Mouse (Mus musculus) megakaryocyte progenitor cell, adult 5-6 weeks (primary cell): ENCODE measurements around the gene Pxk. TPM values are rescaled to one million over a fixed set of nuclear protein-coding genes. Genes with fewer than 3 reads are reported as not detected.
A peak's percentile ranks its signal among the peaks of the same experiment; 100 is the strongest.

Source experiments
- ATAC-seq: replicated peaks from 2 replicates; pipeline ENCODE4 v1.8.0; 2016; ENCODE audit warnings: mild to moderate bottlenecking, moderate TSS enrichment, inconsistent platforms; ENCODE audit not compliant: poor library complexity
- total RNA-seq, 2 experiments: library from RNA; stranded (forward) in 1 of 2; stranded (reverse) in 1 of 2; fragments of 157-497, 149-512 nt in 1 of 2; fragments of 200-1000 nt in 1 of 2; gene quantifications; 2 replicates each; pipeline versions ENCODE4 v1.2.3 to v1.2.4; 2015 to 2017

Pxk gene
- total RNA-seq, 2 experiments from 2014 or later, result 28.7 to 34.7 TPM

GRCm38 (mm10) chr14:8145594-8146558 is 47.9 kb downstream of the Pxk start:
- ATAC-seq, result no peak

DNA sequence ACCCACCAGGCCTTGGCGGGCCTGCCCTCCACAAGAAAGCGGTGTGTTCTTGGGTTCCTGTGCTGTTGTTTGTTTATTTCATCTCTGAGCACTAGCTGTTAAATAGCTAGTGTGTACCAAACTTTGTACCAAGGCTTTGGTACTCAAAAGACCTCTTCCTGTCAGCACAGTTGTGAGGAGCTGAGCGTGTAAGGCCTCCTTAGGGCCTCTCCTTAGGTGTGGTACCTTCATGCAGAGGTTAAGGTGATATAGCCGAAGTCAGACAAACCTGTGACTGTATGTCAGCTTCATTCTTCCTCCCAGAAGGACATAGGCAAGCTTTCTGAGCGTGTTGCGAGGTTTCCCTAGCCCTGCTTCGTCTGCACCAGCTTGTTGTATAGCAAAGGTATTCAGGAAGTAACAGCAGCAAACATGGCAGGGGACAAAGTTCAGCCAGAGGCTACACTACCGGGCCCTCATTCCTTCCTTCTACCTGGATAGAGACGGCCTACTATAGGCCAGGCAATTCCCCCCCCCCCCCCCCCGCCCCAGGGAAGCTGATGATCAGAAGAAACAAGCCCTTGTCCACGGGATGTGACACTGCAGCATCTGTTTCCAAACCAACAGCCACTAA is 48.7 kb downstream of the Pxk start:
- ATAC-seq, result no peak

- no peak for ATAC-seq
These were observed 50.8 kb downstream of the Pxk start for GRCm38 (mm10) chr14:8148842-8149241.

DNA sequence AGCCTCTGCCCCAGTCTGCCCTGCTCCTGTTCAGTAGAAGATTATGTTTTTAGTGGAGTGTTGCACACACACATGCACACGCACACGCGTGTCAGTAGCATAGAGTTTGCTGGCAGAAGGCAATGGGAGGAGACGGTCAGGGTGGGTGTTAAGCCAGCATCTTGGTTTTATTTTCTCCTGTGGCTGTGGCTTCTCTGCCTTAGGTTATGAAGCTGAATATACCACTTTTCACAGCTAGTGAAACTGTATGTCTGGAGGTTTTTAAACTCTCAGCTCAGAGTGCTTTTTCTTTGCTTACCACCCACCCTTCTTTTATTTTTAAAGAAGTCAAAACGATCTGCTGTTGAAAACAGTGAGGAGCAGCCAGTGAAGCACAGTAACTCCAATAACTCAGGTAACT is 53.7 kb downstream of the Pxk start:
- no peak for ATAC-seq

GRCm38 (mm10) chr14:8154072-8154471 is 56.1 kb downstream of the Pxk start:
- peak; percentile 14; the same call in 1 of the 2 replicates for ATAC-seq

DNA sequence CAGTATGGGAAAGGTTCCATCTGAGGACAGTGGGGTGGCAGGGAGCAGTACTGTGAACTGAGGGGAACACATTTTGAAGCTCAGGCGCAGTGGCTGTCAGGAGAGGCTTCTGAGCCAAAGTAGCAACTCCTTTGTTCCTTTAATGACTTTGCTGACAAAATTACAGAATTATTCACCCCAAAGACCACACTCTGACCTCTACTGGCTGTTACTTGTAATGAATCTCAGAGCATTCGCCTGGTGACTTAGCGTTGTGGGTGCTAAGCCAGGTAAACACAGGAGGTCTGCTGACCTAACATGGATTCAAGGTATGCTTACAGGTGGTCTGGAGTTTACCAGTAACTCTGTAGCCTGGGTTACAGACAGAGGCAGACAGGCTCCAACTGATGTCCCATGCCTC is 58.9 kb downstream of the Pxk start:
- ATAC-seq, result peak; percentile 71

- ATAC-seq, result no peak
These were observed 60.7 kb downstream of the Pxk start for GRCm38 (mm10) chr14:8158721-8159120.

- ATAC-seq, result no peak
These were observed 61.1 kb downstream of the Pxk start for GRCm38 (mm10) chr14:8159141-8159540.

- peak; percentile 75 for ATAC-seq
These were observed 63.8 kb downstream of the Pxk start for GRCm38 (mm10) chr14:8161777-8162176.

DNA sequence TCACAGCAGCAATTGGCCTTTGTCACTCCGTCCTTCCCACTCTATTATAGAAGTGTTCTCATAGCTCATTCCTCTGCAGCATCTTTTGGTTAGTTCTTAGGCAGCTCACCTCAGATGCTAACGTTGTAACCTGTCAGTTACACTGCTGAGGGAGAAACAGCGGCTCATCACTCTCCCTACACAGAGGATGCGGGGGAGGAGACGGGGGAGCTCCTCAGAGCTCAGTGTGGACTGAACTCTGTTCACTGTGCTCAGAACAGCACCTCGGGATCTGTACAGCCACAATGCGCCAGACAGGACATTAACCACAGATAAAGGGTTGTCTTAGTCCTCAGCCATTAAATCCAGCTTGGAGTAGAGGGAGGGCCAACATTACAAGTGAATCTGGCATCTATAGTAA is 66.5 kb downstream of the Pxk start:
- ATAC-seq, result no peak

DNA sequence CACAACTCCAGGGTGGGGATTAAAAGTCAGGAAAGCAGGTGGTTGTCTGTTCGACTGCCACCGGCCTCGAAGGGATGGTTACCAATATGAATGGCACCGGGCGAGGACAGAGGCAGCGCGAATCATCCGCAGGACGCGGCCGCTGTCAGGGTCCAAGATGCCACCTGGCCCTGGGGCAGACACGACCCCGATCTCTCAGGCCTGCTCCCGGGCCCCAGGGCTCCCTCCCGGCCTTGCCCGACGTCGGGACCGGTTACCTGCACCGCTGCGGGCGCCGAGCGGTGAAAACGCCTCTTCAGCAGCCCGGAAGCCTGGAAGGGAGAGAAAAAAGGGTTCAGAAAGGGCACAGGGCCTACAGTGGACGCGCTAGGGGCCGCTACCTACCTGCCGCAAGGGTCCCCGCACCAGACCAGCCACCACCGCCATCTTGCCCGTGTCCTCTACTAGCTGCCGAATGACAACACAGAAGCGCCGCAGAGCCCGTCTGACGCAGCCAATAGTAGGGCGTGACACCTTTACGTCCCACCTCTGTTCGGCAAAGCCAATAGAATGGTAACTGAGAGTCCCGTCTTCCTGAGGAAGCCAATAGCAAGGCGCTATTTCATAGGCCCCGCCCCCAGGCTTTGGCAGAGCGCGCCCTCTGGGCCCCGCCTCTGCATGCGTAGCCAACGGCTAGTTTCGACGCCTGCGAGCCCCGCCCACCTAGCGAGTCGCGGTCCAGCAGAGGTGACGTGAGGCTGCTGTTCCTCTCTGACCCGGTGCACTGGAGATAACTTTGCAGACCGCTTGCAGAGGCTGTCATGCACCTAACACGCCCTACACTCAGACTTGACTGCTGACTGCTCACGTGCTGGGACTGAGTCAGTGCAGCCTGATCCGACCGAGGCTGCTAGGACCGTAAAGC is 74.7 kb downstream of the Pxk start, which contains the start of gene Pdhb:
Gene Pdhb, minus strand, starts transcription at position 519 of the 904 bp plus-strand sequence.
- ATAC-seq, result peak; percentile 88

DNA sequence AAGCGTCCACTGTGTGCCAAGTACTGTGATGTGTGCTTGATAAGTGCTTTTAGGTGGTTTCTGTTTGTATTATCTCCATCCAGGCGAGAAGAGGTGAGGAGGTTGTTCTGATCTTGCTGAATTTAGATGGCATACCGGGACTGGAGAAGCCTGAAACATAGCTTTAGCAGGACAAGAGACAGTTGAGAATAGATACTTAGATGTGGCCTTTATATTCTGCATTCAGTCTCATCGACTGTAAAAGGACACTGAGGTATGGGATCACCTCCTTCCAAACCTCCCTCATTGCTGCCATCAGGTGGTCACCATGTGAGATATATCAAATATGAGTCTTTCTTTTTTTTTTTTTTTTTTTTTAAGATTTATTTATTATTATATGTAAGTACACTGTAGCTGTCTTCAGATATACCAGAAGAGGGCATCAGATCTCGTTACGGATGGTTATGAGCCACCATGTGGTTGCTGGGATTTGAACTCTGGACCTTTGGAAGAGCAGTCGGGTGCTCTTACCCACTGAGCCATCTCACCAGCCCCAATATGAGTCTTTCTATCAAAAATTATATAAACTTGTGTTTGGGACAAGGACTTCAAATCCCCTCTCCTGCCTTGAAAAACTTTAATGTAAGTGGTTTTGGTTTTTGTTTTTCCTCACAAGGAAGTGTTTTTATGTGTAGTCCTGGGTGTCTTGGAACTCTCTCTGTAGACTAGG is 75.7 kb downstream of the Pxk start:
- peak; percentile 32 for ATAC-seq

GRCm38 (mm10) chr14:8174634-8175033 is 76.6 kb downstream of the Pxk start:
- ATAC-seq, result no peak

DNA sequence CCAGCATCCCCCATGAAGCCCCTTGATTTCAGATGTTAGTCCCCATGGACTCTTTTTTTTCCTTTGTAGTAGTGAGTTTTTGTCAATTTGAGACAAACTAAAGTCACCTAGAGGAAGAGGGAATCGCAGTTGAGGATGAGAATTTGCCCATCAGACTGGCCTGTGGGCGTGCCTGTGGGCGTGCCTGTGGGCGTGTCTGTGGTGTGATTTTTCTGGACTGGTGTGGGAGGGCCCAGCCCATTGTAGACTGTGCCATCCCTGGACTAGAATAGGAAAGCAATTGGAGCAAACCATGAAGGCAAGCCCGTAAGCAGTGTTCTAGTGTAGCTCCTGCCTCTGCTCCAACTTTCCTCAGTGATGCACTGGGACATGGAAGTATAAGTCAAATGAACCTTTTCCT is 78.2 kb downstream of the Pxk start:
- no peak for ATAC-seq

DNA sequence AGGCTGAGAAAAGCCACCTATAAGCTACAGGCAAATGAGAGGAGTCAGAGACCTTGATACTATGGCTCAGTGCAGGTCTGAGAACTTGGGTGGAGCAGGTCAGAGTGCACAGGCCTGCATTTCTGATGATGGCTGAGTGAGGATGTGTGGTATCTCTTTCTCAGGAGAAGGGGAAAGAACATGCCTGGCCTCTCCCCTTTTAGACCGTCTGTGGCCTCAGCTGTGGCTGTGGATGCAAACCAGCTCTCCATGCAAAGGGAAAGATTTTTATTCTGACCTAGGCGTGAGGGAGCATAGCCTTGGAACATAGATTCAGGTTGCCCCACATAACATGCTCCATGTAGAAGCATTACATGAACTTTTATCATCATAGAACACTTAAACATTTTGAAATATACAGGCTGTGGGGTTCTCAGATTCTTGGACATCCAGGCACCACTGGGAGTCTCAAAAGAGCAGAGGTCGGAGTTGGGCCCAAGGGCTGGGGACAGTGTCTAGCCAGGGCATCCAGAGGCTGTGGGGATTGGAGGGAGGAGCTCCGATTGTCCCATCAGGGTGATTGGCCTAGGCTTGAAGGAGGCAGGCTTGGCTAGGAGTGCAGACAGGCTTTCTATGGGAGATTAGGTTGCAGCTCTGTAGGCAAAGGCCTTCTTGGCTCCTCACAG is 82.5 kb downstream of the Pxk start:
- ATAC-seq, result no peak

DNA sequence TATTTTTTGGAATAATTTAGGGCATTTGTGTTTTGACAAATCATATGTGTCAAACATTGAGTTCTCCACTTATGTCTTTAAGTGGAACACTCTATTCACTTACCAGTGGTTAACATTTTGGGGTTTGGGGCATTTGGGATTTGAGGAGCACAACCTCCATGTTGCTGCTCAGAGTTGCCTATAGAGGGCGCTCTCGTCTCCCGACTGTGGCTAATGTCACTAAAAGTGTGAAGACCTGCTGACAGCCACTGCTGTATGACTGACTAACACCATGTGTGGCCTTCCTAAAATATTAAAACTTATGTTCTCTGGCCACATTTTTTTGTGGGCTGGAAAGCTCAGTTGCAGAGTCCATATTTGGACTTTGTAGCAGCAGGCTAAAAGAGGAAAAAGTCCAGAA is 85.3 kb downstream of the Pxk start:
- ATAC-seq, result peak; percentile 63; the same call in 1 of the 2 replicates

- ATAC-seq, result no peak
These were observed 88.5 kb downstream of the Pxk start for GRCm38 (mm10) chr14:8186278-8187045.

- no peak for ATAC-seq
These were observed 92.5 kb downstream of the Pxk start for GRCm38 (mm10) chr14:8190556-8190955.

- no peak for ATAC-seq
These were observed 93.4 kb downstream of the Pxk start for GRCm38 (mm10) chr14:8191331-8191965.
